Mouse (Mus musculus): ENCODE data around the gene Dennd2c. TPM values are rescaled to one million over a fixed set of nuclear protein-coding genes. Genes with fewer than 3 reads are reported as not detected.

The Dennd2c gene
- polyA plus RNA-seq, 1 experiment from 2014 or later, result 6.3 TPM

DNA sequence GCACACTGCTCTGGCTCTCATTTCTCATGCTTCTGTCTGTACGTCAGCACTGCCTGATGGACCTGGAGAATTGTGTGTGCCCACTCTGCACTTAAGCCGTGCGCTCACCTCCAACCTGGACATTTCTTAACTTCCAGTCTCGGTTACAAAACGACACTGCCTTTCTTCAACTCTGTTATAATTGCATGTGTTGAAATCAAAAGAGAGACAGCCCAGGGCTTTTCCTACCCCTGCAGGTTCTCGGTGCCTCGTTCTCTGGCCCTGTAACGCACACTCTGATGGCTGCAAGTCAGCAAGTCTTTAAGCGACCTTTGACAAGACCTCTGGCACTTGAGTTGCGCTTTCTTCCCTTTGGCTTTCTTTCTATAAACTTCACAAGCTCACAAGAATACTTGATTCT lies 40.0 kb downstream of the Dennd2c start:
- no peak overlapping the region for H3K4me3 ChIP-seq (ENCODE audit: low read length)
- no peak overlapping the region for H3K9ac ChIP-seq (ENCODE audit: low read length)
- H3K27ac ChIP-seq (ENCODE audit: low read length), result no peak overlapping the region
- H3K36me3 ChIP-seq (ENCODE audit: control insufficient read depth, insufficient read depth, low read length), result no peaks in the 10 kb centered on the region; the same call in 1 of the 2 replicates
- ATAC-seq (ENCODE audit: low read depth), result no peak
- H3K4me1 ChIP-seq (replicated peaks; ENCODE audit: control insufficient read depth, insufficient read depth, low read length), result peaks cover 8% of the 10 kb centered on the region
- WGBS, result 80% methylated on average over 10 of the region's 10 CpGs
- H3K4me2 ChIP-seq (ENCODE audit: low read depth, low read length), result no peak overlapping the region
- no peaks in the 10 kb centered on the region for H3K27me3 ChIP-seq (ENCODE audit: control insufficient read depth, insufficient read depth, low read depth, low read length)
- no peaks in the 10 kb centered on the region for H3K9me3 ChIP-seq (ENCODE audit: control insufficient read depth, low read length)

DNA sequence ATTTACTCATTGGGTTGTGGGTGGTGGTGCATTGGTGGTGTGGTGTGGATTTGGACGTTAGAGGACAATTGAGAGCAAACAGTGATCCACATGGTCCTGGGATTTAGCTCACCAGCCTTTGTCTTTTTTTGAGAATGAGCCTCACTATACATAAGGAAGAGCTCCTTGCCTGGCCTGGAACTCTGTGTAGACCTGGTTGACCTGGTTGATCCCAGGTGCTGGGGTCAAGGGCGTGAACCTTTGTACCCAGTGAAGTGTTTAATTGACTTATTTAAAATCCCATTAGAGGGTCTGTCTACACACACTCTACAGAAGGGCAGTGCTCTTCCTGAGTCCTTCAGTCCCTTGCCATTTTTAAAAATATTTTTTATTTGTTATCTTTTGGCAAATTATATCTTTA lies 42.9 kb downstream of the Dennd2c start:
- Histone ChIP-seq H3K4me1 (replicated peaks; ENCODE audit: control insufficient read depth, insufficient read depth, low read length) (no peaks in the 10 kb centered on the region), H3K9me3 (ENCODE audit: control insufficient read depth, low read length) (no peaks in the 10 kb centered on the region), H3K27me3 (ENCODE audit: control insufficient read depth, insufficient read depth, low read depth, low read length) (no peaks in the 10 kb centered on the region), H3K36me3 (ENCODE audit: control insufficient read depth, insufficient read depth, low read length) (no peaks in the 10 kb centered on the region; the same call in 1 of the 2 replicates), H3K9ac (ENCODE audit: low read length) (no peak overlapping the region), H3K27ac (ENCODE audit: low read length) (no peak overlapping the region), H3K4me2 (ENCODE audit: low read depth, low read length) (no peak overlapping the region), H3K4me3 (ENCODE audit: low read length) (no peak overlapping the region)
- no peak for ATAC-seq (ENCODE audit: low read depth)
- 79% methylated on average over 2 of the region's 2 CpGs for WGBS

DNA sequence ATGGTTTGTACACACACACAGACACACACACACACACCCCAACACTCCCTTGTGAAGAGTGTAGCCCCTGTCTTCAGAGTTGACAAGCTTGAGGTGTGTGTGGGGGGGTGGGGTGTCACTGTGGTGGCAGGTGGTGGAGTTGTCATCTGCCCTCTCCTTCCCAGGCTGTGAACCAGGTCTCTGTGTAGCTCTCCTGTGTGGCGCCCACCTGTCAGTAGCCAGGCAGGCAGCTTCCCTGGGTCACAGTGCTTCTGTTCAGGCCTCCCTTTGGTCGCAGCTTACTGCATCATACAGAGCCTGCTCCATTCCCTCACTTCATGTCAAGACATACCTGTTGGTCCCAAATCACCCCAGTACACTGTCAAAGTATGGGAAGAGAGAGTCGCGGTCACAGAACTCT lies 43.4 kb downstream of the Dennd2c start:
- H3K9me3 ChIP-seq (ENCODE audit: control insufficient read depth, low read length), result no peaks in the 10 kb centered on the region
- H3K4me1 ChIP-seq (replicated peaks; ENCODE audit: control insufficient read depth, insufficient read depth, low read length), result no peaks in the 10 kb centered on the region
- H3K27me3 ChIP-seq (ENCODE audit: control insufficient read depth, insufficient read depth, low read depth, low read length), result no peaks in the 10 kb centered on the region
- H3K36me3 ChIP-seq (ENCODE audit: control insufficient read depth, insufficient read depth, low read length), result no peaks in the 10 kb centered on the region; the same call in 1 of the 2 replicates
- no peak overlapping the region for H3K27ac ChIP-seq (ENCODE audit: low read length)
- H3K4me2 ChIP-seq (ENCODE audit: low read depth, low read length), result no peak overlapping the region
- H3K4me3 ChIP-seq (ENCODE audit: low read length), result no peak overlapping the region
- 68% methylated on average over 4 of the region's 4 CpGs for WGBS
- H3K9ac ChIP-seq (ENCODE audit: low read length), result no peak overlapping the region
- ATAC-seq (ENCODE audit: low read depth), result no peak

DNA sequence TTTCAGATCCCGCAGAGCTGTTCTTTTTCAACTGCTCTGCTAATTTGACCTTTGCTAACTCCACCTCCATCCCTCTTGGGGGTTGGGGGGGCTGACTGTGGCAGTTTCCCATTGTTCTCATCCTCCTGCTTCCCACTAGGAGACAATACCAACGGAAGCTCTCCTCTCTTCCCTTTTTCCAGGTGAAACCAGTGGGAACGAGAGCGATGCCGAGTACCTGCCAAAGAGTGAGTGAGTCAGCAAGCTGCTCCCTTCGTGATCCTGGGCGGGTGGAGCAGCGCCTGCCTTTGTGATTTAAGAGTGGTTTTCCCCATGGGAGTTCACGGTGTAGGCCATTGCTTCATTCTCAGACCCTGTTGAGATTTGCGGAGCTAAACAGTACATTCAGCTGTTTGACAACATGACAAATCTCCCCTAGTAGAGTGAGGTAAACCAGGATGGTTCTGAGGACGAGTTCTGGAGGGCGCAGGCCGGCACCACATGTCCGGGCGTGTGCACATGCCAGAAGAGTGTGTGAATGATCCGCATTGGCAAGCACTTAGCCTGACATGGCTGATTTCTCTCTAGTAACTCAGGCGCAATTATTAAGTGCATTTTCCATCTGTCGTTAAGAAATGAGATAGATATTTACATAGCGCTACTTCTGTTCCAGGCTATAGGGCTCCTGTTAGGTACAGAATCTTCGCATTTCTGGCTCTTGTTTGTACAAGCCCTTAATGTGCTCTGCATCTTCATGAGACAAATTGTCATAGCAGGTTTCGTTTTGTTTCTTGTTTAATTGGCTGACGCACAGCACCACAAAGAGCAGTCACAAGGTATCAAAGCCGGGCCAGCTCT lies 44.1 kb downstream of the Dennd2c start:
- ATAC-seq (ENCODE audit: low read depth), result no peak
- no peak overlapping the region for H3K4me2 ChIP-seq (ENCODE audit: low read depth, low read length)
- no peak overlapping the region for H3K9ac ChIP-seq (ENCODE audit: low read length)
- 71% methylated on average over 23 of the region's 23 CpGs for WGBS
- H3K36me3 ChIP-seq (ENCODE audit: control insufficient read depth, insufficient read depth, low read length), result no peaks in the 10 kb centered on the region; the same call in 1 of the 2 replicates
- H3K4me3 ChIP-seq (ENCODE audit: low read length), result no peak overlapping the region
- no peaks in the 10 kb centered on the region for H3K9me3 ChIP-seq (ENCODE audit: control insufficient read depth, low read length)
- H3K4me1 ChIP-seq (replicated peaks; ENCODE audit: control insufficient read depth, insufficient read depth, low read length), result no peaks in the 10 kb centered on the region
- H3K27me3 ChIP-seq (ENCODE audit: control insufficient read depth, insufficient read depth, low read depth, low read length), result no peaks in the 10 kb centered on the region
- H3K27ac ChIP-seq (ENCODE audit: low read length), result no peak overlapping the region

DNA sequence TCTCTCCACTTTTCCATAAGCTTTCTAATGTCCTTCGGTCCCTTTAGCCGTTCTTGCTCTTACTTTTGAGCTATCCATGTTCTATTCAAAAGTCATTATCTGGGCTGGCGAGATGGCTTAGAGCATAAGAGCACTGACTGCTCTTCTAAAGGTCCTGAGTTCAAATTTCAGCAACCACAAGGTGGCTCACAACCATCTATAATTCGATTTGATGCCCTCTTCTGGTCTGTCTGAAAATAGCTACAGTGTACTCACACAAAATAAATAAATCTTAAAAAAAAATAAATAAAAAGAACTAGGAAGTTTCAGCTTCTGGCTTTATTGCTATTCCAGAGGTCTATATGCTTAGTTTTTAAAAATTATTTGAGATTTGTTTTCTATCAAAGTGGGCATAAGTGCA lies 45.4 kb downstream of the Dennd2c start:
- H3K27me3 ChIP-seq (ENCODE audit: control insufficient read depth, insufficient read depth, low read depth, low read length), result no peaks in the 10 kb centered on the region
- no peak overlapping the region for H3K9ac ChIP-seq (ENCODE audit: low read length)
- ATAC-seq (ENCODE audit: low read depth), result no peak
- no peak overlapping the region for H3K4me3 ChIP-seq (ENCODE audit: low read length)
- H3K4me2 ChIP-seq (ENCODE audit: low read depth, low read length), result no peak overlapping the region
- H3K9me3 ChIP-seq (ENCODE audit: control insufficient read depth, low read length), result no peaks in the 10 kb centered on the region
- H3K36me3 ChIP-seq (ENCODE audit: control insufficient read depth, insufficient read depth, low read length), result no peaks in the 10 kb centered on the region; the same call in 1 of the 2 replicates
- WGBS, result 83% methylated on average over 4 of the region's 4 CpGs
- no peak overlapping the region for H3K27ac ChIP-seq (ENCODE audit: low read length)
- H3K4me1 ChIP-seq (replicated peaks; ENCODE audit: control insufficient read depth, insufficient read depth, low read length), result no peaks in the 10 kb centered on the region

DNA sequence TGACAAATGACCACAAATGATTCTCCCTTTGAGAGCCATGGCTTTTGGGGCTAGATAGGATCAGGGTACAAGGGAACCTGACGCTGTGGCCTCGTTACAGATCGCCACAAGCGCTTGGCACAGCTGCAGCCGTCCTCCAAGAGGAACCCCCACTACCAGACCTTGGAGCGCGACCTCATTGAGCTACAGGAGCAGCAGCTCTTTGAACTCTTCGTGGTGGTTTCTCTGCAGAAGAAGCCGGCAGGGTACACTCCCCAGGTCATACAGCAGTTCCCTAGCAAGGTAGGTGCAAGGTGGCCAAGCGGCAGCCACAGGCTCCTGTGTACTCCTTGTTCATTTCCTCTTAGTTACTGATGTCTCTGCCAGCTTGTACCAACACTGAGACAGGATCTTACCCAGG lies 46.5 kb downstream of the Dennd2c start:
- Histone ChIP-seq H3K4me1 (replicated peaks; ENCODE audit: control insufficient read depth, insufficient read depth, low read length) (no peaks in the 10 kb centered on the region), H3K4me2 (ENCODE audit: low read depth, low read length) (no peak overlapping the region), H3K9me3 (ENCODE audit: control insufficient read depth, low read length) (no peaks in the 10 kb centered on the region), H3K27ac (ENCODE audit: low read length) (no peak overlapping the region), H3K27me3 (ENCODE audit: control insufficient read depth, insufficient read depth, low read depth, low read length) (no peaks in the 10 kb centered on the region), H3K36me3 (ENCODE audit: control insufficient read depth, insufficient read depth, low read length) (peaks cover 8% of the 10 kb centered on the region), H3K9ac (ENCODE audit: low read length) (no peak overlapping the region), H3K4me3 (ENCODE audit: low read length) (no peak overlapping the region)
- ATAC-seq (ENCODE audit: low read depth), result no peak
- 83% methylated on average over 10 of the region's 10 CpGs for WGBS

DNA sequence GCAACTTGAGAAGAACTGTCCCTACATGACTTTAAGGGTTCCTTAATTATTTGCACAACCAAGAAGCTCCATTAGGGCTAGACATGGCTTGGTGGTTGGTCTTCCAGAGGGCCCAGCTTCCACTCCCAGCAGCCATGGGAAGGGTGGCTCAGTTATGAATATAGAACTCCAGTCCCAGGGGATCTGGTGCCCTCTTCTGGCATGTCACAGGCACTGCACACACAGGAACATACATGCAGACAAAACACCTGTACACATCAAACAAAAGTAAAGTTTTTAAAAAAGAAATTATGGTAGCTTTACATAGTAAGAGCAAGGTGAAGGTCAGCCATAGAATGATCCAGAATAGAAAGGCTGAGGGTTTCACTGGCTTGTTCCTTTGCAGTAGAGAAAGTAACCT lies 51.4 kb downstream of the Dennd2c start:
- peaks cover 12% of the 10 kb centered on the region for H3K36me3 ChIP-seq (ENCODE audit: control insufficient read depth, insufficient read depth, low read length)
- H3K4me1 ChIP-seq (replicated peaks; ENCODE audit: control insufficient read depth, insufficient read depth, low read length), result no peaks in the 10 kb centered on the region
- no peak for ATAC-seq (ENCODE audit: low read depth)

DNA sequence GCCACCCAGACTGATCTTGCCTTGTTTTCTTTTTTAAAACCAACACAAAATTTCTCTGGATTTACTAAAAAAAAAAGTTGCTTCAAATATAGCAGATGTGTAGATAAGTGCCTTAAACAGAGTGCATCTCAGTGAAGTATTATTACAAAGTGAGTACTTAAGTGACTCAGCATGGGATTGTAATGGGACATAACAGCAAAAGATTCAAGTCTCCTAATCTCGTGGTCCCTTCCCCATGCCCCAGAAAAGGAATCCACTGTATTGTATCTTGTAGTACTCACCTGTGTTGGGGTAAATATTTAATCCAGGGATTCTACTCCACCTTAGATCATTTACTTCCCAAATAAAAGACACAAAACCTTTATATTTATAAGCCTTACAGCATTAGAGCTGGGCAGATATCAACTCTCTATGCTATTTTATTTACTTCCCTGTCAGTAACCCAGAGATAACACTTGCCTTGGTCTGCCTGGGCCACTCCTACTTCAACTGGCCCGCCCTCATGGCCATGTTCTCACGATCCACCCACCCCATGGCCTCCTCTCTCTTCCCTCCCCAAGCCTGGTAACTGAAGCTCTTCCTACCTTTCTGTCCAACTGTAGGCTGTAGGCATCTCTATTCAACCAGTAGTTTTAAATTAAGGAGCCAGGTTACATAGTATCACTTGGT lies 57.0 kb downstream of the Dennd2c start:
- ATAC-seq (ENCODE audit: low read depth), result no peak
- Histone ChIP-seq H3K4me1 (replicated peaks; ENCODE audit: control insufficient read depth, insufficient read depth, low read length) (no peaks in the 10 kb centered on the region), H3K27ac (ENCODE audit: low read length) (no peak overlapping the region), H3K9ac (ENCODE audit: low read length) (no peak overlapping the region), H3K36me3 (ENCODE audit: control insufficient read depth, insufficient read depth, low read length) (peaks cover 2% of the 10 kb centered on the region; the same call in 1 of the 2 replicates), H3K27me3 (ENCODE audit: control insufficient read depth, insufficient read depth, low read depth, low read length) (no peaks in the 10 kb centered on the region), H3K9me3 (ENCODE audit: control insufficient read depth, low read length) (no peaks in the 10 kb centered on the region), H3K4me2 (ENCODE audit: low read depth, low read length) (no peak overlapping the region), H3K4me3 (ENCODE audit: low read length) (no peak overlapping the region)
- 38% methylated on average over 3 of the region's 3 CpGs for WGBS

More for the DNA sequence above, 51.4 kb downstream of the Dennd2c start:
- Histone ChIP-seq H3K27ac (ENCODE audit: low read length) (no peak overlapping the region), H3K9ac (ENCODE audit: low read length) (no peak overlapping the region), H3K4me3 (ENCODE audit: low read length) (no peak overlapping the region), H3K9me3 (ENCODE audit: control insufficient read depth, low read length) (no peaks in the 10 kb centered on the region), H3K27me3 (ENCODE audit: control insufficient read depth, insufficient read depth, low read depth, low read length) (no peaks in the 10 kb centered on the region), H3K4me2 (ENCODE audit: low read depth, low read length) (no peak overlapping the region)

DNA sequence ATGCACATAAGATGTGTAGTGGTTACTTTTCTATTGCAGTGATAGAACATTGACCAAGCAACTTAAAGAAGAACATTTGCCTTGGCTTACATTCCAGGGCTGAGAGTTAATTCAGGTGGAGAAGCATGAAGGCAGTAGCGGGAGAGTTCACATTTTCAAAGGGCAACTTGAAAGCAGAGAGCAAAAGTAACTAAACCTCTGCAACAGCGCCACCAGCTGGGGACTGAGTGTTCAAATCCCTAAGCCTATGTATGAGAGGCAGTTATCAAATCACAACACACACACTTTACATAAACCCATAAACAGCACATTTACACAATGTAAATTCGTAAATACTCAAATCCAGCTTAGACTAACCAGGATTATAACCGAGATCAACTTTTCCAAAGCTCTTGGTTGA lies 67.4 kb downstream of the Dennd2c start:
- H3K9me3 ChIP-seq (ENCODE audit: control insufficient read depth, low read length), result no peaks in the 10 kb centered on the region
- no peaks in the 10 kb centered on the region for H3K27me3 ChIP-seq (ENCODE audit: control insufficient read depth, insufficient read depth, low read depth, low read length)
- H3K9ac ChIP-seq (ENCODE audit: low read length), result no peak overlapping the region
- no peak overlapping the region for H3K4me2 ChIP-seq (ENCODE audit: low read depth, low read length)
- peaks cover 5% of the 10 kb centered on the region for H3K36me3 ChIP-seq (ENCODE audit: control insufficient read depth, insufficient read depth, low read length)
- WGBS, result 21% methylated on average over 4 of the region's 4 CpGs
- no peak overlapping the region for H3K27ac ChIP-seq (ENCODE audit: low read length)
- no peak overlapping the region for H3K4me3 ChIP-seq (ENCODE audit: low read length)
- H3K4me1 ChIP-seq (replicated peaks; ENCODE audit: control insufficient read depth, insufficient read depth, low read length), result peaks cover 6% of the 10 kb centered on the region
- ATAC-seq (ENCODE audit: low read depth), result no peak

Measured in lung, embryonic 16.5 days (tissue).